Mouse (Mus musculus): ENCODE measurements around the gene Phlda1.

DNA sequence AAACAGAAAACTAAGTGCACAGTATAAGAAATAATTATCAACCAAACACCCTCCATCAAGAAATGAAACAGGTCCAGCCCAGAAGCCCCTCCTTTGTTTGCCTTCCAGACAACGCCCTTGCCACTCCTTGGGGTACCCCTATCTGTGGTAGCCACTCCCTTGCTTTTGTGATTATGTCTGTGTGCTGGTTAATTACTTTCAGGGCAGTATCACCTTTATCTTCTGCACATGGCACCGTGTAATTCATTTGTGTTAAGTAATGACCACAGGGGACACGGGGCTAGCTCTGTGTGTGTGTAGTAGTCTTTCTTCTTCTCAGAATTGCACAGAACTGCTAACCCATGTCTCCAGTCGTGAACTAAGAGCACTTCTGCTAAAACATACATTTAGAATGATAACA, 39.6 kb downstream of the Phlda1 start:
- TF ChIP-seq POLR2AphosphoS2 (IDR thresholded peaks at IDR 0.05; ENCODE audit: insufficient read length, low read depth) (no peak), MYOD1 (IDR thresholded peaks at IDR 0.05; ENCODE audit: control insufficient read depth in 1 of 3, insufficient read length in 2 of 3, low read depth in 2 of 3) (no peak), POLR2A (IDR thresholded peaks at IDR 0.05; ENCODE audit: insufficient read length, low read depth) (no peak), E2F4 (IDR thresholded peaks at IDR 0.05; ENCODE audit: insufficient read depth) (no peak)

Data from myocyte (in vitro differentiated cells).